Mouse (Mus musculus): ENCODE results near the gene Spcs2.

DNA sequence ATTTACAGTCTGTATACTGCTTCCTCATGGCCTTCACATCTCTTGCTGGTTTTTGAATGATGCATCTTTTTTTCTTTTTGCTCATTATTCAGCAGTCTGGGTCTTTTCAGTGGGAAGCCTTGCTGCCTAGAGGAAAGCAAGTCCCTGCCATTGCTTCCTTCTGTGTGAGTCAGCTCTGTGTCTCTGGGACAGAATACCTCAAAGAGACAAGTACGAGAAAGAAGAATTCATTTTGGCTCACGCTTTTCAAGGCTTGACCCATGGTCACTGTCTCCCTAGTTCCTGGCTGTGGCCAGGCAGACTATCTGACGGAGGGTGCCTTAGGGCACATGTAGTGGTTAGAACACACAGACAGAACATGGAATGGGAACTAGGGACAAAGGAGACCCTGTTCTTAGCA is 30.7 kb upstream of the Spcs2 start:
- no peak for TF ChIP-seq CTCF (IDR thresholded peaks at IDR 0.05; ENCODE audit: low read depth)
- TF ChIP-seq EP300 (IDR thresholded peaks at IDR 0.05; ENCODE audit: low read depth): no peak
